Mouse (Mus musculus): ENCODE results near the gene Lor.

Lor gene

DNA sequence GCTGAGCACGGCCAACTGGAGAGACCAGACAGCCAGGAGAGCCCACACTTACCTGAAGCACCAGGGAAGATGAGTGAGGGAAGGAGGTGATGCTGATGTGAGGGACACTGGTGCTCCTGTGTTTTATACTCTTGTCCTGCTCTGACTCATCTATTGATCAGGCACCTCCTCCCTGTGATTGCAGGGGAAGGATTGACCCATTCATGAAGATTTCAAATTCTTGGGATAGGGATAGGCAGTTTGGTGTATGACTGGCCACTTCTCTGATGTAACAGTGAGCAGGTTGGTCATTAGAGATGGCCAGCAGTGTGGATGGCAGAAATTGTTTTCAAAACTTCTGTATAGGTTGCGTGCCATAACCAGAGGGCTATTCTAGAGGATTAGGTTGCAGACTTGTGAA lies at the start of gene Lor:
Gene Lor (minus strand): TSS at position 101 of the 400 bp plus-strand sequence.
- DNase-seq: no peak

DNA sequence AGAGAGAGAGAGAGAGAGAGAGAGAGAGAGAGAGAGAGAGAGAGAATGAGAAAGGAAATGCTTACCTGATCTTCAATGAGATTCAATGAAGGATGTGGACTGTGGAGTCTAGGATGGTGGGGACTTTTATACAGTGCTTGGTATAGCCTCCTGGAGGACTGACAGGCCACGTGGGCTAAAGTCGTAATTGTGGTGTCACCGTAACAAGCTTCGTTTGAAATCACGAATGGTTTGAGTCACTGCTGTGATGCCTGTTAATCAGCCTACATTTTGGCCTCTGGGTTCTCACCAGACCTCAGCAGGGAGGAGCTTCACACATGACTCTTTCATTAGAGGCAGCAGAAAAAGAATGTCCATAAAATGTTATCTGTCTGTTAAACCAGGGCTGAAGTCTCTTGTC lies 40.9 kb upstream of the Lor start, which contains the start of gene Prr9:
Gene Prr9 (minus strand): TSS at position 101 of the 400 bp plus-strand sequence.
- no peak for DNase-seq

- no peak for DNase-seq
These were observed 38.0 kb upstream of the Lor start for GRCm38 (mm10) chr3:92120902-92121301.

DNA sequence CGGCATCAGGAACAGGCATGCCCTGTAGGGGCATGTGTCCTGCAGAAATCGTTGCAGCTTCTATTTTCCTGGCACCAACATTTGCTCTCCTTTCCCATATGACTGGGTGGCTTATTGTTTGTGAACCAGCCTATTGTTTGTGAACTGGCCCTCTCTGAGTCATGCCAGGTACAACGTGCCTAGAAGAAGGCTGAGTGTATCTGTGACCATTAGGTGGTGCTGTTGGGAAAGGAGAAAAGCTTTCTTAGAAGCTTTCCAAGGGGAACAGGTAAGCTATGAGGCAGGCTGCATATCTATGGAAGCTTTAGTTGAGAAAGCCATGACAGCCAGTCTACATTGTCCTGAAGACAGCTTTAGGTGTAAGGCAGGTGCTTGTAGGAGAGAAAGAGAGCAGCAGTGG lies 35.0 kb upstream of the Lor start:
- no peak for DNase-seq

DNA sequence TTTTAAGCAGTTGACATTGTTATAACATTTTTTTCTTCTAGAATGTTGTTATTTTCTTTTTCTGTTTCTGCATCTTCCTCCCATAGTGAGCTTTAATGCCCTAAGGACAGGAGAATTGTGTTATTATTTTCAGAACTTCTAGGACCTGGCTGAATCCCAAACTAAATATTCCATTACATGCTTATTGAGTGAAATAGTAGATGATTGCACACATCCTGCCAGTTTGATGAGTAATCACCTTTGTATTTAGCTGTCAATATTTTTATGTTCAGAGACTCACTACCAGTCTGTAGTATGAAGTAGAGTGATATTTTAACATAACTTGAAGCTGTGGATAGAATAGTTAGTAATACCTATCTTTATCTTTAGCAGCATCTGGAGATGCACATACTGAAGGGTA lies 28.6 kb upstream of the Lor start:
- no peak for DNase-seq

- no peak for DNase-seq
These were observed 27.8 kb upstream of the Lor start for GRCm38 (mm10) chr3:92110790-92111189.

- peak; percentile 16 for DNase-seq
These were observed 23.6 kb upstream of the Lor start for GRCm38 (mm10) chr3:92106582-92106981.

DNA sequence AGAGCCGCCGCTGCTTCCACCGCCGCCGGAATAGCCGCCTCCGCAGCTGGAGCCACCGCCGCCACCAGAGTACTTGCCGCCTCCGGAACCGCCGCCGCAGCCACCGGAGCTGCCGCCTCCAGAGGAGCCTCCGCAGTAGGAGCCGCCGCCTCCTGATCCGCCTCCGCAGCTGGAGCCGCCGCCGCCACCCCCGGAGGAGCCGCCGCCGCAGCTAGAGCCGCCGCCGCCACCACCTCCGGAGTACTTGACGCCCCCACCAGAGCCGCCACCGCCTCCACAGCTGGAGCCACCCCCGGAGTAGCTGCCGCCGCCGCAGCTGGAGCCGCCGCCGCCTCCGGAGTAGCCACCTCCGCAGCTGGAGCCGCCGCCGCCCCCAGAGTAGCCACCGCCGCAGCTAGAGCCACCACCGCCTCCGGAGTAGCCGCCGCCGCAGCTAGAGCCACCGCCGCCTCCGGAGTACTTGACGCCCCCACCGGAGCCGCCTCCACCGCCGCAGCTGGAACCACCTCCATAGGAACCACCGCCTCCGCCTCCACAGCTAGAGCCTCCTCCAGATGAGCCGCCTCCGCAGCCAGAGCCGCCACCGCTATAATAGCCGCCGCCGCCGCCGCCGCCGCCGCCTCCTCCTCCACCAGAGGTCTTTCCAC lies 1.5 kb downstream of the Lor start:
- DNase-seq: peak; percentile 6

- DNase-seq: peak; percentile 57
These were observed 2.3 kb downstream of the Lor start for GRCm38 (mm10) chr3:92080462-92081284.

DNA sequence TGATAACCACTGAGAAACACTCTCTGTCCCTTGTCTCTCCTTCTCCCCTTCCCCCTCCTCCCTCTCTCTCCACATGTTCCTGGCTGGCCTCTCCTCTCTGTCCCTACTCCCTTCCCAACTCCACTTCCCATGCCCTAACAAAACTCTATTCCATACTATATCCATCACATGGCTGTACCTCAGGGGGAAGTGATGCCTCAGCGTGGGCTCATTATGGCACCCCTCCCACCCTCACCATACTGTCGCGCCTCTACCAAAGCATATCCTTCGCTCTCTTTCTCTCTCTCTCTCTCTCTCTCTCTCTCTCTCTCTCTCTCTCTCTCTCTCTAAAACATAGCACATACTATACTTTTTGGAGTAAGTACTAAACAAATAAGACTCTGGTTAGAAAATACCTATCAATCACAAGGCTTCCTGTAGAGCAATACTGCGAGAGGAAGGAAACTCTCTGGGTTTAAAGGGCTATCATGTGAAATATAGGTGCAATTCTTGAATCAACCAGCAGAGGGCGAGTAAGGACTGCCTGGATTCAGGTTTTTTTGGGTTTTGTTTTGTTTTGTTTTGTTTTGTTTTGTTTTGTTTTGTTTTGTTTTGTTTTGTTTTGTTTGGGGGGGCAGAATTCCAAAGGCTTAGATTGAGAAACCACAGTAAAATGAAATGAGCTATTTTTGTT lies 32.4 kb downstream of the Lor start:
- no peak for DNase-seq

GRCm38 (mm10) chr3:92033892-92034291 lies 49.0 kb downstream of the Lor start:
- DNase-seq: no peak

- no peak for DNase-seq
These were observed 49.7 kb downstream of the Lor start for GRCm38 (mm10) chr3:92033203-92033602.

All from kidney, adult 11 months (tissue).